Mouse (Mus musculus) cerebellum, adult 9-11 months (tissue): ENCODE measurements around the gene Rxylt1.

Experiments
- DNase-seq: peaks from one replicate; pipeline ENCODE4 v3.0.0; 2022

The Rxylt1 gene

DNA sequence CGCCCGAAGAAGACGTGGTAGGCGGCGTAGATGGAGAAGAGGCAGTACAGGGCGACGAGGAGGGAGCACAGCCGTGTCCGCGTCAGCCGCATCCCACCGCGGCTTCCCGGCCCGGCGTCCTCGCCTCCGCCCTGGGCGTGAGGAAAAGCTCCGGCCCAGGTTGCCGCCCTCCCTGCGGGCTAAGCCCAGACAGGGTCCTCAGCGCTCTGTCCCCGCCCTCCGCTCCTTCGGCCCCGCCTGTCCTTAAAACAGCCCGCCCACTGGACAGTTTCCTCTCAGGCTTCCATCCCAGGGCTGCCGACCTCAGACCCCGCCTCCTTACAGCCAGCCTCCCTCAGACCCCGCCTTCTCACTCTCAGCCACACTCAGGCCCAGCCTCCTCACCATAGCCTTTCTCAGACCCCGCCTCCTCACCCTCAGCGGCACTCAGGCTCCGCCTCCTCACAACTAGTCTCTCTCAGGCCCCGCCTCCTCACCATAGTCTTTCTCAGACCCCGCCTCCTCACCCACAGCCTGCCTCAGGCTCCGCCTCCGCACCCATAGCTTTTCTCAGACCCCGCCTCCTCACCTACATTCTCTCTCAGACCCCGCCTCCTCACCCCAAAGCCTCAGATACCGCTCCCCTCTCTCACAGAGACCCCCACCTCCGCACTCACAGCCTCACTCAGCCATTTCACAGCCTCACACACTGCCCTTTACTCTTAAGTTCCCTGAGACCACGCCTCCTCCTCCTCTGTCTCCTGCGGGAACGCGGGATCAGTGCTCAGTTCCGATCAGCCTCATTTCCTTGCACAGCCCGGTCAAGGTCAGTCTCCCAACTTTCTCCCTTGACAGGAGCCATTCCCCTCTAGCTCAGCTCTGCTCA is at the start of gene Rxylt1:
TSS of gene Rxylt1 (minus strand) at position 392 of the 865 bp plus-strand sequence.
- DNase-seq = peak; percentile 98

DNA sequence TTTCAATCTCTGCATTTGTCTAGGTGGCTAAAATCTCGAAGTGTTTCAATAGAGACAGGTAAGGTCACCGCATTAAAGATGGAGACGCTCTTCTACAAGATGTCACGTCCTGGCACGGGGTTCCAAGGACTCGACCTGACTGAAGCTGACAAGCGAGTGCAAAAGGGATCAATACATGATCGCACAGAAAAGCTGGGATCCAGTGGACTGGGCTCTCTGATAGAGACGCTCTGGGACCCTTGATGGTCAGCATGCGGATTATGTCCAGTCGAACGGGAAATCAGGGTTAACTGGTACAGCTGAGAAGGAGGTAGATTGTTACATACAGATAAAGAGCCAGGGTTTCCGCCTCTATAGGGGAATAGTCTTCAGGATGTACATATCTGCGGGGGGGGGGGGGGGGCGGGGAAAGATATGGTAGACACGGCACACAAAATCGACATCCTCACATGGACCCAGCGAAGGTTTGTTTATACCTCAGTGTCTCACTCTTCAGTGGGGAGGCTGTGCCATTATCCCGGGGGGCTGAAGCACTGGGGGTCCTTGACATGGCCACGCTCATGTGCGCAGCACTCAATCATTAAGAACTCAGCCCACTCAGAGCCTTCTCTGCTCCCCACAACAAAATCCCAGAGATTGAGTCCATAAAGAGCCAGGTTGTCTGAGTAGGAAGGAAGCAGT is 24.3 kb upstream of the Rxylt1 start:
- no peak for DNase-seq

DNA sequence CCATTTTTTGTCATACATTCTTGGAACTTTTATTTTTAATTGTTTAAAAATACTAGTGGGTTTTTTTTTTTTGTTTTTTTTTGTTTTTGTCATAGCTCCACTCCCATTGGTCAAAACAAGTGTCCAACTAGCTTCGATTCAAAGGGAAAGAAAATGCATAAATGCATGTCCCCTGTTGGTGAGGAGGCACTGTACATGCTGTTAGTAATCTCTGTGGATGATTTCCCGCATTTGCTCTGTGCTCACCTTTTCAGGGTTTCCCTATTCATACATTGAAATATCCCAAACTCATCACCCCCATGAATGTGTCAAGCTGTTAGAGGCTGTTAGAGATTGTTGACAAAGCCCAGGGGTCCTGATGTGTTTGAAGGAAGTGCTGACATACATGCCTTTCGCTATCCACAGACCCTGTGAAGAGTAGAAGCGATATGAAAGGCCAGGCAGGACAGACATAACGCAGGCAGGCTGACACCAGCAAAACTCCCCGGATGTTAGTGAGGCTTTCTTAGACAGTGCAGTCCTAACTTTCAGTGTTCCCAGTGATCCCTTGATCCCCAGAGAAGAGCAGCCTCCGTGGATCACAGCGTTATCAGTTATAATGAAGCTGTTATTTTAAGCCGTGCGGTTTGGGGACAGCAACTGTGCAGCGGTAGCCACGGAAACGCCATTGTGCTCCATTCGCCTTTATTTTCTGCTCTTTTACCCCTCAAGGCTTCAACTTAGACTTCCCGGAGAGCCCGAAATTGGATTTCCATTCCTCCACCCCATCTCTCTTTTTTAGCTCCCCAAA is 23.5 kb upstream of the Rxylt1 start:
- no peak for DNase-seq

DNA sequence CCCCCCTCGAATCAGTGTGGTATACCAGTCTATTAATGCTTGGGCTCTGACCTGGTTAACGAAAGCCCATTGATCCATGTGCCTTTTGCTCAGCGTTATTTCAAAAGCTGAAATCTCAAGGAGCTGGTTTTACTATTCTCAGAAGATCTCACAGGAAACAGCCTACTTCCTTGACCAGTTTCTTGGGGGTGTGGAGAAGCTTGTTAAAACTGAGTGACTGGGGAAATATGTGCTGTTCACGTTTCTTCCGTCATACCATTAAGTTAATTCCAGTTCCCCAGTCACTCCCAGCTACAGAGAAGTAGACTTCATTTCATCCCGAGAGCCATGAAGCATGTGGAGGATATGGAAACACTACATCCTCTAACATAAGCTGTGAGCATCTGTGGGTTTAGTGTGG is 22.3 kb upstream of the Rxylt1 start:
- DNase-seq = no peak

DNA sequence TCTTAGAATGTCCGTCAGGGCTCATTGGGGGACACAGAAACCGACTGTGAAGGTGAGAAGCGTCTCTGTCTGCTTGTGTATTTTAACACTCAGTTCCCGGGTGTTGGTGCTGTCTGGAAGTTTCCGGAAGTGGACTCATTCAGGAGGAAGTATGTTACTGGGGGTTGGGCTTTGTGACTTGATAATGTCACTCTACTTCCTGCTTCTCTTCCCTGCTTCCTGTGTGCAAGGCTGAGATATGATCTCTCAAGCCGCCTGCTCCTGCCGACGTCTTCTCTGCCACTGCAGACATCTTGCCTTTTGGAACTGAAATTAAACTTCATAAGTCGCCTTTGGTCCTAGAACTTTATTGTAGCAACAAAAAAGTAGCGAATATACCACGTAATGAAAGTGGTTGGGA is 19.5 kb upstream of the Rxylt1 start:
- no peak for DNase-seq

DNA sequence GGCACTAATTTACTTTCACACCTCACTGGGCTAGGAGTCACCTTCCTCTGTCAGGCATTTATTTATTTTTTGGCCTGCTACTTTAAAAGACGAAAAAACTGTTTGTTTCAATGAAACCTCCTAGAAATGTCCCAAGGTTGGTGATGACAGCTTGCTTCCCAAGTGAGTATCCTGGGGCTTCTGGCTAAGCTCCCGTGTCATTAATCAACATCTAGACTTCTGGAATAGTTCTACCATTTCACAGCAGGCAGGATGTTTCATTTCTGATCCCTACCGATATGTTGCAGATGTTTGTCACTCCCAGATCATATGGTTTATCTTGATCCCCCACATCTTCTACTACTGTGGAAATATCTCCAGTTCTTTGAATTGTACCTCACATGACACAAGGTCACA is 9.5 kb upstream of the Rxylt1 start:
- DNase-seq = no peak

DNA sequence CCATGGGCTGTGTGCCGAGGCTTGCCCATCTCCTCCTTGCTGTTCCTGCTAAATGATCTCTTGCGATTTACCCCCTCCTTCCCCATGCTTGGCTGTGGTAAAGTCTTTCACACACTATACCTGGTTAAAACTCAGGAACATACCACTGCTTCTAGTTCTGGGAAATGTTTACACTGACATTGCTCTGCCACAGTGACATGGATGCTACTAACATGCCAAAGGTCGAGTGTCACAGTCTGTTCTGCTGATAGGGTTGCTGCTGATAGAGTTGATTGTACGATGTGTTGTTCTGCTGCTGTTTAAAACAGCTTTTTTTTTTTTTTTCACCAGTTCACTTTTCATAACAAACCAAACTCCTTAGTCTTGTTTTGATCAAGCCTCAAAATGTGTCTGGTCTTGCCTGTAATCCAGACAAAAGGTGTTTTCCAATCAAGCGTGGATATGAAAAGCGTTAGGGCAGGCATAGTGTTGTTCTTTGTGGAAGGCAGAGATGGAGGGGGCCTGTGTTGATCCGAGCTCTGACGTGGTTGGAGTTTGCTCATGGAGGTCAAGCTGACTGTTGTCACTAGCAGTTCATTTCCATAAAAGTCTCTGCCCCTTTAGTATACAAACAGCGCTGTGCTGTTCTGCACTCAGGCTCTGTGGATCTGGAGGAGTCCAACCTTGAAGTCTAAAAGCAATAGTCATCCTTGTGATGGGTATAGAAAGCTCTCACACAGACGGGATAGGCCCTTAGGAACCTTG is 8.9 kb upstream of the Rxylt1 start:
- no peak for DNase-seq

DNA sequence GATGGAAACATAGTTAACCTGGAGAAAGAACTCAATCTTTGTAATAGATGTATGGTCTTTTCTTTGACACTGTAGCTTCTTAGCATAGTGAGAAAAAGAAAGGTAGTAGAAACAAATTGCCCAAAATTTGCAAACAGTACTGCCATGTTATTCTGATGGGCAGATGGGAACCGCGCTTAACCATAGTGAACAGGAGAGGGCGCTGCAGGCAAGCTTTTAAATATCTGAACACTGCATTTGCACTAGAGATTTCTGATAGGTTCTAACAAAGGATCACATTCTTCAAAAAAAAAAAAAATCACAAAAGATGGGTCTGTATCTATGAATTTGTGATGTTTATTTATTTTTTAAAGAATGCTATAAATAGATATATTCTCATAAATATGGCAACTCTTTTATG is 8.2 kb upstream of the Rxylt1 start:
- DNase-seq = peak; percentile 20

DNA sequence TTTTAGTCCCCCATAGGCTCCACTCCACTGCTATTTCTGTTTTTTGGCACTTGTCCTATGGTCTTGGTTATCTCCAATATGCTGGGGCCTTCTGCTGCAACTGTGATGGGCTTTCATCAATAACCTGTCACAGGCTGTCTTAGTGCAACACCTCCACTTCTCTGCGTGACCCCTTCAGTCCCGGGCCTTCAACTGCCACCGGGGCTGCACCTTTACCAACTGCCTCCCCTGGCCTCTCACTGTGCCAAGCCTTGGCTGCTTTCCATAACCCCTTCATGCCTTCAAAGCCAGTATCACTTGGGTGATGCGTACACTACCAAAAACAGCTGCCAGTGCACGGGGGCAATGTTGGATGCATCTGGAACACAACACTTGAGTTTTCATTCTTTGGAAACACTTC is 5.5 kb upstream of the Rxylt1 start:
- DNase-seq = no peak

DNA sequence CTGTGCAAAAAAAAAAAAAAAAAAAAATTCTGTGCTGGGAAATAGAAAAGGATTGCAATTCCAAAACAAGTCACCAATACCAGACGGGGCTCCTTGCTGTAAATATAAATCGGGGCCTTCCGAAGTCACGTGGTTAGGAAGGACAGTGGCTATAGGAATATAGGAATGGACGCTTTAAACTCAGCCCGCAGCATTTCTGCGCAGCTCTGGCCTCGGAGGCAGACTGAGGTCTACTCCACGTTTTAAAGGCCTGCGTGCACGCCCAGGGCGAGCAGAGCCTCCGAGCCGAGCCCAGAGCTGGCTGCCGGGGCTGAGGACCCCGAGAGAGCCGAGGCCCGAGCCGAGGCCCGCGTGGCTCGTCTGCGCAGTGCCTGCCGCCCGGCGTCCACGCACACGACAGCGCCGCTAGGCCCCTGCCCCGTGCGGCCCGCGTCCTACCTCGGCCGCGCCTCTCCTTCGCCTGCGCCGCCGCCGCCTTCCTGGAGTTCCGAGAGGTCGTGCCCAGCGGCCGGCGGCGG is 650 bp downstream of the Rxylt1 start:
- DNase-seq = peak; percentile 67

DNA sequence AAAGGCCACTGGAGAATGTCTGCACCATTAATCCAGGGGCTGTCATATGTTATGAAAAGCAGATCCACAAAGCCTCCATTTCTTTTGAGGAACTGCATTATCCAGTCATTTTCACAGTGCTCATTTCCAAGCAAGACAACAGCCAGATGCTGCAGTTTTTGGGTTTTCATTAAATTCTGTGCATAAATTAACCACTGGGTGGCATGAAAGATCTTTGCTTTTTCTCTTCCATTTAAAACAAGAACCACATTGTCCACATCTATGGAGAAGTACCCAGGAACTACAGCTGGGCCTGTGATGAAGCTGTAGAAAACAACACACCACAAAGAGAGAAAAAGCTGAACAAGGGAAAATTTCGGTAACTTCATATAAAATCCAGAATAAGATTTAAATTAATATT is 6.7 kb downstream of the Rxylt1 start:
- no peak for DNase-seq

DNA sequence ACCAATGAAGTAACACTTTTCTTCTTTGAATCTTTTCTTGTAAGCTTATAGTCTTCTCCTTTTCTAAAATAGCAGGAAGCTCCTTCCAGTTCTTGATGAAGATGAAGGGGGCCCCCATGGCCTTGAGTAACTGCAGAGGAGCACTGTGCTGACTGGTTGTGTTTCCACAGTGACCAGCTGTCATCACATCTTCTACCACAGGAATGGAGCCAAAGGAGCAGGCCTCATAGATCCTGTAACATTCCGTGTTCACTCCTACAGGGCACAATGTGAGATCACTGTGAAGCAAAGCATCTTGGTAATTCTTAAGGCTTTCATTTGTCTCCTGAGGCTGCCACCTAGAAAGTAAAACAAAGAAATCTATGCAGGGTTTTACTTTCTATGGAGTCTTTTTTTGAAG is 15.8 kb downstream of the Rxylt1 start:
- no peak for DNase-seq

DNA sequence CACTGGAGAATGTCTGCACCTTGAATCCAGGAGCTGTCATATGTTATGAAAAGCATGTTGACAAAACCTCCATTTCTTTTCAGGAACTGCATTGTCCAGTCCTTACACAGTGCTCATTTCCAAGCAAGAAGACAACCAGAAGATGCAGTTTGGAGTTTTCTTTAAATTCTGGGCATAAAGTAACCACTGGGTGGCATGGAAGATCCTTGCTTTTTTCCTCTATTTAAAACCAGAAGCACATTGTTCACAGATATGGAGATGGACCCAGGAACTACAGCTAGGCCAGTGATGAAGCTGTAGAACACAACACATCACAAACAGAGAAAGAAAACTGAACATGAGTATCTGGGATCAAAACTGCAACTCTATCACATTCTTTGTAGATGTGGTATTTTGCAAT is 28.0 kb downstream of the Rxylt1 start:
- no peak for DNase-seq

DNA sequence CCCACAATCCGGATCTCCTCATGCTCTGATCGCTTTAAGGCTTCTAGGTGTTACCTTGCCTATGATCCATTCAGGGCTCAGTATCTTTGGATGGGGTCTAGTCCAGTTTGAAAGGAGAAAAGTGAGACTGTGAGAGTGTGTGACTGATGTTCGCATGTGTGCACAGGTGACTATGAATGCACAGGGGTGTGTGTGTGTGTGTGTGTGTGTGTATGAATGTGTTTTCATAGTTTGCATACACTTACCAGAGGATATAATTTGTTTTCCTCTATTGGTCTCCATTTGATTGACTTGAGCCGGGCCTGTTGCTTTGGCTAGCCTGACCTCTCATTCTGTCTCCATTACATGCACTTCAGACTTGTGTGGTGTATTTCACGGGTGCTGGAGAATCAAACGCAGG is 41.3 kb downstream of the Rxylt1 start:
- no peak for DNase-seq

DNA sequence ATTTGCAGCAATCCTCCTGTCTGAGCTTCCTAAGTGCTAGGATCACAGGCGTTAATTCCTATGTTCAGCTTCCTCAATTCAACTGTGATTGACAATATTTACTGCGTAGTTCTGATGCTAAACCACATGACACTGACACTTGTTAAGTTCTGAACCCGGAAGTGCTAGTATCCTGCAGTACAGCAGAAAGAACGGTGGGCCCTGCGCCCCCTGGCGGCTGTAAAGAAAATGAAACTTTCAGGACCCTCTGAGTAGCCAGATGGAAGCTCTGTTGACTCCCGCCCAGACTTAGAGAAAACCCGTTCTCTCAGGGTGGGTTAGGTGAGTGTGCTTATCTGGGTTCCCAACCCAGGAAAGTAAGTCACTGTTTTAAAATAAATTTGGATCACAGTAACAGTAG is 42.6 kb downstream of the Rxylt1 start:
- no peak for DNase-seq

DNA sequence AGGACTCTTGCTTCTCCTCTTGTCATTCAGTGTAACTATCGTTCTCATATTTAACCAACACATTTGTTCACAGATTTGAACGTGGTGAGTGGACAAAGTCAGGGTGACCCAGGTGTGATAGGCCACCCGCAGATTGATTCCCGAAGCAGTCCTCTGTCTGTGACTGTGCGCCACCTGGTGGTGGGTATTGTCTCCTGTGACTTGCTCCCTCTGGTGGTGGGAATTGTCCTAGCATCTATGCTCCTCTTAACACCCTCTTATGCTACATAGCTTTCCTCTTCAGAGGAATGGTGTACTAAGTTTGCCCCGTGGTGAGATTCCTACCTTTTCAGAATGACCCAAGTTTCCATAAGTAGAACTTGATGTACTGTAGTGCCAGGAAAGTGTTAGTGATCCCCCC is 45.3 kb downstream of the Rxylt1 start:
- peak; percentile 57 for DNase-seq

DNA sequence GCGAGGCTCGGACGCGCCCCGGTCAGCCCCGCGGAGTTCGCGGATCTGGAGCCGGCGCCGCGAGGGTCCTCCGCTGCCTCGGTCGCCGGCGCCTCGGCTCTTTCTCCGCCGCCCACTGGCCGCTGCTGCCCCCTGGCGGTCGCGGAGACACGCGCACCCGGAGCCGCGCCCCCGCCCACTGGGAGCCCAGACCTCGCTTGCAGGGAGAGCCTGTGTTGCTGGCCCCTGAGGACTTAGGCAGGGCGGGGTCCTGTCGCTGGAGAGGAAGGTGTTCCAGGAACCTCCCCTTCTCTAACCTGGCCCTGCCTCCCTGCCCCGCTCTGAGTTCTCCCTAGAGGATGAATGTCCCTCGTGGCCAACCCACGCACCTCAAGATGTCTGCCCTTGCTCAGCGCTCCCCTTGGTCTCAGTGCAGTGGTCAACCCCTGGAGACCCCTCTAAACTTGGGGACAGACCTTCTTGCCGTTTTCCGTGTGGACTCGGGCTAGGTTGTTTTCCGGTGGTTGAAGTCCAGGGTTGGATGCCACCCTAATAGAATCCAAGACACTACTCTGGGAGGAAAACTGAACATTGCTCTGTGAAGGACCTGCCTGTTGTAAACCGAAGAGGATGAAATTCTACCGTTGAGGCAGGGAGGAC is 49.3 kb downstream of the Rxylt1 start:
- DNase-seq = peak; percentile 34

DNA sequence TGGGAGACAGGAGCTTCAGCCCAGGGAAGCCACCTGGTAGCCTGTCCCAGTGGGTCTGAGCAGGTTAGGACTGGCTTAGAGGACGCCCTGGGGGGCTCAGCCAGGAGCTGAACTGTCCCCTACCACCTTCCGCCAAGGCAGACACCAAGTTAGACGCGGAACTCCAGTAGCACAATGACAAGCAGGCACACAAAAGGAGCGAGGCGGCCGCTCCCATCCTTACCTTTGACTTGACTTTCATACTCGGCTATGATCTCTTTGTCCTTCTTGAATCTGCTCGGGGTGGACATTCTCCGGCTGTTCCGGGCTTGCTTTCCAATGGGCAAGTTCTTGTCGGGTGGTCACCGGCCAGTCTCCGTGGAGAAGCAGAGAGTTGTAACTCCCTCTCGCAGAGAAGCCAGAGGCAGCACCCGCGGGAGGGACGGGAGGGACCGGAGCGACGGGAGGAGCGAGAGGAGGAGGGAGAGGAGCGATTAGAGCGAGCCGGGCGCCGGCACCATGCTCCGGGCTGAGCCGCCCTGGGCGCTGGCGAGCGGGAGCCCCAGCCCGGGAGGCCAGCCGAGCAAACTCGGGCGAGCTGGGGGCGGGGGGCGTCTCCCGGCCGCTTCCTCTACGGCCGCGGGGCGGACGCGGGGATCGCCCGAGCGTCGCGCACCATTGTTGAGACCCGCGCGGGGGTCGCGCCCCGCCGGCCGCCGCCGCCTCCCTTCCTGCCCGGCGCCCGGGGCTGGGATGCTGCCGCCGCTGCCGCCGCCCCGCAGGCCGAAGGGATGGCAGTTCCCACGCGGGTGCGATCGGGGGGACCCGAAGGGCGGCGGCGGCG is 50.1 kb downstream of the Rxylt1 start, which contains the start of gene Srgap1:
TSS of gene Srgap1 (minus strand) at position 412 of the 823 bp plus-strand sequence.
- peak; percentile 14 for DNase-seq

DNA sequence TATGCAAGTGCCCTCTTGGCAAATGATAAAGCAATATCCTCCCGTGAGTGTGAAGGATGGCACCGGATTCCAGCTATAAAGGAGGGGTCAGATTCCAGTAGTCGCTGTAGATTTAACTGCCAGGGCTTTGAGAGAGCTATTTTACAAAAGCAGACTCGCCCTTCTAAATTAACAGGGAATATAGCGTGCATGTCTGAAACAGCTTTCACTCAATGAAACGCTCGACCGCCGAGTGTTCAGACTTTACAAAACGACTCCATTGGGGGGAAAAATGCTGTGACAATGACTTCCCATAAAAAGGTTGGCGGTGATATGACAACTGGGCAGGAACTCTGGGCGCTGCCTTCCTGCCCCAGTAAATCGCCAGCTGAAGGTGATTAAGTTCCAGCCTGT is 50.7 kb downstream of the Rxylt1 start:
- no peak for DNase-seq

DNA sequence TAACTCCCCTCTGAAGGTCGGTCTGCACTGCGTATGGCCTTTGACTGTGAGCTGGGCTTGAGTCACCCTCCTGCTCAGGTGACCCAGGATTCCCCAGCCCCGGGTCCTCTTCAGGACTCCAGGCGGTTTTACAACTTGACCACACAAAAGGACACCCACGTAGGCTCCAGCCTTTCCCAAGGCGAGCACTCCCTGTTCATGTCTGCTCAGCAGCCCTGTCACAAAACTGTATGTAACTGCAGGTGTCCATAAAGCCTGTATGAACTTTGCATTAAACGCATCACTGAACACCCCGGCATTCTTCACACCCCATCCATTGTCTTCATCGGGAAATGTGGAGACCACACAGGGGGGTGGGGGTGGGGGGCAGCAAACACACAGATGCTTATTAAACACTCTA is 51.2 kb downstream of the Rxylt1 start:
- DNase-seq = no peak

DNA sequence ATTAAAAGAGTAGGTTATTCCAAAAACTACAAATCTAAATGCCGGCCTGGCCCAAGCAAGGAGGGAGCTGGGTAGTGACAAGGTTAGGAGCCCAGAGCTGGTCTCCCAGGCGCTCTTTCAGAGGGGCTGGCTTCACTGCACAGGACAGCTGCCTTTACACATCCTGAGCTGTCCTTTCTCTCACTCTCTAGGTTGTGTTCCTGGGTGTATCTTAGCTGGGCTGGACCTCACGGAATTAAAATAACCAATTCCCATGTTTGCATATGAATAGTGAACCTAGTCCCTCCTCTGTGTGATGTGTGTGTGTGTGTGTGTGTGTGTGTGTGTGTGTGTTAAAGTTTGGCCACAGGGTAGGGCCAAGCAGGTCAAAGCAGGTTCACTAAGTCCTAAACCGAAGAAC is 52.2 kb downstream of the Rxylt1 start:
- DNase-seq = no peak
